Mouse (Mus musculus): ENCODE results near the gene Gm20388. TPM values are rescaled to one million over a fixed set of nuclear protein-coding genes. Genes with fewer than 3 reads are reported as not detected.

Gene Gm20388
- total RNA-seq, 1 experiment: 27.0 TPM

GRCm38 (mm10) chr8:120877005-120877404, 966.4 kb downstream of the Gm20388 start:
- TF ChIP-seq CHD2 (IDR thresholded peaks at IDR 0.05; ENCODE audit: low read depth, low read length): no peak
- Histone ChIP-seq H3K36me3 (ENCODE audit: control insufficient read depth, insufficient read depth, low read length, poor library complexity, severe bottlenecking) (no peaks in the 10 kb centered on the region), H3K4me1 (ENCODE audit: control insufficient read depth in 2 of 2, insufficient read depth in 2 of 2, low read length in 2 of 2, poor library complexity in 1 of 2) (no peaks in the 10 kb centered on the region), H3K27ac (ENCODE audit: insufficient read depth, low read depth, low read length, poor library complexity, severe bottlenecking) (no peak overlapping the region), H3K9ac (ENCODE audit: insufficient read depth, low read depth, low read length, poor library complexity, severe bottlenecking) (no peak overlapping the region), H3K9me3 (ENCODE audit: control insufficient read depth, insufficient read depth, low read depth, low read length) (no peaks in the 10 kb centered on the region), H3K4me3 (ENCODE audit: insufficient read depth in 1 of 2, low read depth in 1 of 2, low read length in 2 of 2, poor library complexity in 1 of 2, severe bottlenecking in 1 of 2) (no peak overlapping the region)
- no peak for DNase-seq (ENCODE audit: low read depth, low spot score)
- in situ Hi-C loops (cut with MboI; ENCODE audit: low sequenced_read_pairs in 2 of 2, unreplicated experiment in 2 of 2): no loop called here

DNA sequence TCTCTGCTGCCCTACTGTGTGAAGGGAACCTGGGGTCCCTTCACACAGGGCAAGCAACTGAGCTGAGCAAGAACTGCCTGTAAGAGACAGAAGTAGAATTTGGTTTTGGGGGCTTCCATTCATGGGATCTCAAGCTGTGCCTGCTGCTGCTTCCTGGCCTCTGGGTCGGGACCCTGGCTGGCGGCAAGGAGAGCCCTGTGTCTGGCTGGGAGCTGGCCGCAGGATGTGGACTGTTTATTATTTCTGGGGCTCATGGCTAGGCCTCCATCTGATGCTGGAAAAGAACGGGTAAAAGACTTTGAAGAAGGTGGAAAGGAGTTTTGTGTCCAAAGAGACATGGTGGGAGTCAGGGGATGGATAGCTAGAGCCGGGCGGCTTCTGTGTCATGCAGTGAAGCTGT, 969.3 kb downstream of the Gm20388 start:
- Histone ChIP-seq H3K27ac (ENCODE audit: insufficient read depth, low read depth, low read length, poor library complexity, severe bottlenecking) (no peak overlapping the region), H3K9me3 (ENCODE audit: control insufficient read depth, insufficient read depth, low read depth, low read length) (no peaks in the 10 kb centered on the region), H3K4me1 (ENCODE audit: control insufficient read depth in 2 of 2, insufficient read depth in 2 of 2, low read length in 2 of 2, poor library complexity in 1 of 2) (no peaks in the 10 kb centered on the region), H3K4me3 (ENCODE audit: insufficient read depth in 1 of 2, low read depth in 1 of 2, low read length in 2 of 2, poor library complexity in 1 of 2, severe bottlenecking in 1 of 2) (no peak overlapping the region), H3K36me3 (ENCODE audit: control insufficient read depth, insufficient read depth, low read length, poor library complexity, severe bottlenecking) (no peaks in the 10 kb centered on the region), H3K9ac (ENCODE audit: insufficient read depth, low read depth, low read length, poor library complexity, severe bottlenecking) (no peak overlapping the region)
- TF ChIP-seq MAFK (IDR thresholded peaks at IDR 0.05; ENCODE audit: insufficient read depth, low read depth, low read length): no peak
- TF ChIP-seq ZNF384 (IDR thresholded peaks at IDR 0.05; ENCODE audit: low read depth, low read length): no peak
- TF ChIP-seq HCFC1 (IDR thresholded peaks at IDR 0.05; ENCODE audit: borderline replicate concordance, insufficient read depth, low read length): no peak
- TF ChIP-seq CHD2 (IDR thresholded peaks at IDR 0.05; ENCODE audit: low read depth, low read length): no peak
- no peak for TF ChIP-seq ZC3H11A (IDR thresholded peaks at IDR 0.05; ENCODE audit: borderline replicate concordance, low read depth, low read length)
- in situ Hi-C loops (cut with MboI; ENCODE audit: low sequenced_read_pairs in 2 of 2, unreplicated experiment in 2 of 2): no loop called here
- no peak for DNase-seq (ENCODE audit: low read depth, low spot score)

DNA sequence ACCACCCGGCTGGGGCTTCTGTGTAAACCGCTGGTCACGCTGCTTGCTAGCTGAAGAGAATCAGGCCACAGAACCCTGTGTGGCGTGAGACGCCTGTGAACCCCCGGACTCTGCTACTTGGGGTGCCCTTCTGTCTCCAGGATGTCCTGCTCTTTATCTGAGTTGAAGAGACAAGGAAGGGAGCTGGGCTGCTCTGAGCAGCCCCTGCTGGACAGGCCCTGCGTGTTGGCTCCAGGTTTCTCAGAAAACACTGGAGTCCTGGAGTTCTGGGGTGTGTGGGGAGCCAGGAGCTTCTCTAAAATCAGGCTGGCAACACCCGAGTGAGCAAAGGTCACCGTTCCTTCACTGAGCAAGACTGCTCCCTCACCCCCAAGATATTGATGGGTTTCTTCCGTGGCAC, 971.0 kb downstream of the Gm20388 start:
- Histone ChIP-seq H3K9ac (ENCODE audit: insufficient read depth, low read depth, low read length, poor library complexity, severe bottlenecking) (no peak overlapping the region), H3K4me3 (ENCODE audit: insufficient read depth in 1 of 2, low read depth in 1 of 2, low read length in 2 of 2, poor library complexity in 1 of 2, severe bottlenecking in 1 of 2) (no peak overlapping the region), H3K4me1 (ENCODE audit: control insufficient read depth in 2 of 2, insufficient read depth in 2 of 2, low read length in 2 of 2, poor library complexity in 1 of 2) (no peaks in the 10 kb centered on the region), H3K36me3 (ENCODE audit: control insufficient read depth, insufficient read depth, low read length, poor library complexity, severe bottlenecking) (no peaks in the 10 kb centered on the region), H3K27ac (ENCODE audit: insufficient read depth, low read depth, low read length, poor library complexity, severe bottlenecking) (no peak overlapping the region), H3K9me3 (ENCODE audit: control insufficient read depth, insufficient read depth, low read depth, low read length) (no peaks in the 10 kb centered on the region)
- TF ChIP-seq HCFC1 (IDR thresholded peaks at IDR 0.05; ENCODE audit: borderline replicate concordance, insufficient read depth, low read length) (no peak), MAFK (IDR thresholded peaks at IDR 0.05; ENCODE audit: insufficient read depth, low read depth, low read length) (no peak), ZC3H11A (IDR thresholded peaks at IDR 0.05; ENCODE audit: borderline replicate concordance, low read depth, low read length) (no peak), ZNF384 (IDR thresholded peaks at IDR 0.05; ENCODE audit: low read depth, low read length) (no peak), CHD2 (IDR thresholded peaks at IDR 0.05; ENCODE audit: low read depth, low read length) (no peak)
- DNase-seq (ENCODE audit: low read depth, low spot score): no peak
- in situ Hi-C loops (cut with MboI; ENCODE audit: low sequenced_read_pairs in 2 of 2, unreplicated experiment in 2 of 2): no loop called here

GRCm38 (mm10) chr8:120882657-120883056, 972.0 kb downstream of the Gm20388 start:
- Histone ChIP-seq H3K27ac (ENCODE audit: insufficient read depth, low read depth, low read length, poor library complexity, severe bottlenecking) (no peak overlapping the region), H3K4me1 (ENCODE audit: control insufficient read depth in 2 of 2, insufficient read depth in 2 of 2, low read length in 2 of 2, poor library complexity in 1 of 2) (no peaks in the 10 kb centered on the region), H3K9me3 (ENCODE audit: control insufficient read depth, insufficient read depth, low read depth, low read length) (no peaks in the 10 kb centered on the region), H3K9ac (ENCODE audit: insufficient read depth, low read depth, low read length, poor library complexity, severe bottlenecking) (no peak overlapping the region), H3K36me3 (ENCODE audit: control insufficient read depth, insufficient read depth, low read length, poor library complexity, severe bottlenecking) (no peaks in the 10 kb centered on the region), H3K4me3 (ENCODE audit: insufficient read depth in 1 of 2, low read depth in 1 of 2, low read length in 2 of 2, poor library complexity in 1 of 2, severe bottlenecking in 1 of 2) (no peak overlapping the region)
- in situ Hi-C loops (cut with MboI; ENCODE audit: low sequenced_read_pairs in 2 of 2, unreplicated experiment in 2 of 2): no loop called here
- DNase-seq (ENCODE audit: low read depth, low spot score): no peak
- TF ChIP-seq ZC3H11A (IDR thresholded peaks at IDR 0.05; ENCODE audit: borderline replicate concordance, low read depth, low read length) (no peak), MAFK (IDR thresholded peaks at IDR 0.05; ENCODE audit: insufficient read depth, low read depth, low read length) (no peak), ZNF384 (IDR thresholded peaks at IDR 0.05; ENCODE audit: low read depth, low read length) (no peak), HCFC1 (IDR thresholded peaks at IDR 0.05; ENCODE audit: borderline replicate concordance, insufficient read depth, low read length) (no peak), CHD2 (IDR thresholded peaks at IDR 0.05; ENCODE audit: low read depth, low read length) (no peak)

GRCm38 (mm10) chr8:120883369-120883768, 972.7 kb downstream of the Gm20388 start:
- Histone ChIP-seq H3K9me3 (ENCODE audit: control insufficient read depth, insufficient read depth, low read depth, low read length) (no peaks in the 10 kb centered on the region), H3K4me3 (ENCODE audit: insufficient read depth in 1 of 2, low read depth in 1 of 2, low read length in 2 of 2, poor library complexity in 1 of 2, severe bottlenecking in 1 of 2) (peak overlapping the region; percentile 34 to 47; a peak in 2 of 4 replicates), H3K4me1 (ENCODE audit: control insufficient read depth in 2 of 2, insufficient read depth in 2 of 2, low read length in 2 of 2, poor library complexity in 1 of 2) (no peaks in the 10 kb centered on the region), H3K27ac (ENCODE audit: insufficient read depth, low read depth, low read length, poor library complexity, severe bottlenecking) (no peak overlapping the region), H3K36me3 (ENCODE audit: control insufficient read depth, insufficient read depth, low read length, poor library complexity, severe bottlenecking) (no peaks in the 10 kb centered on the region), H3K9ac (ENCODE audit: insufficient read depth, low read depth, low read length, poor library complexity, severe bottlenecking) (peak overlapping the region; percentile 60; the same call in 1 of the 2 replicates)
- TF ChIP-seq ZC3H11A (IDR thresholded peaks at IDR 0.05; ENCODE audit: borderline replicate concordance, low read depth, low read length) (no peak), HCFC1 (IDR thresholded peaks at IDR 0.05; ENCODE audit: borderline replicate concordance, insufficient read depth, low read length) (no peak), MAFK (IDR thresholded peaks at IDR 0.05; ENCODE audit: insufficient read depth, low read depth, low read length) (no peak), CHD2 (IDR thresholded peaks at IDR 0.05; ENCODE audit: low read depth, low read length) (no peak), ZNF384 (IDR thresholded peaks at IDR 0.05; ENCODE audit: low read depth, low read length) (no peak)
- DNase-seq (ENCODE audit: low read depth, low spot score): no peak
- in situ Hi-C loops (cut with MboI; ENCODE audit: low sequenced_read_pairs in 2 of 2, unreplicated experiment in 2 of 2): no loop called here
